Mouse (Mus musculus) megakaryocyte, embryonic 14.5 days (primary cell): ENCODE measurements at regions not wholly inside any gene's neighbourhood (a gene's known extent, or its start where the extent isn't known, plus 50 kb on each side); places are given as distances from the start of the nearest gene placed in this dataset.

Source experiments
- FLI1 ChIP-seq: IDR thresholded peaks from 2 replicates; pipeline ENCODE4 v1.6.1; 2012; ENCODE audit warnings: low read length, inconsistent platforms, mixed read lengths
- GATA1 ChIP-seq: IDR thresholded peaks from 3 replicates; pipeline ENCODE4 v1.6.1; 2012; ENCODE audit warnings: mixed read lengths, low read length, inconsistent platforms, borderline replicate concordance

- no peak for TF ChIP-seq GATA1
- TF ChIP-seq FLI1 = no peak
These were observed 78.4 kb upstream of the Pabpc6 start for GRCm38 (mm10) chr17:9747893-9748292.
